Mouse (Mus musculus) thymus, adult 2 months (tissue): ENCODE measurements around the gene Pcsk1n. TPM values are rescaled to one million over a fixed set of nuclear protein-coding genes. Genes with fewer than 3 reads are reported as not detected.

ENCODE experiments used
- DNase-seq: peaks from one replicate; pipeline ENCODE4 v3.0.0; 2021
- H3K27ac ChIP-seq: fragments of 200-500 bp; 2 replicates; pipeline ENCODE4 v1.5.1; 2012; ENCODE audit warnings: low read length, control low read depth; ENCODE audit not compliant: control insufficient read depth, insufficient read depth
- H3K27me3 ChIP-seq: fragments of 200-500 bp; 2 replicates; pipeline ENCODE4 v1.6.1; 2012; ENCODE audit warnings: mild to moderate bottlenecking, low read length, moderate library complexity, mixed read lengths; ENCODE audit not compliant: control insufficient read depth, insufficient read depth
- H3K36me3 ChIP-seq: fragments of 200-500 bp; 2 replicates; pipeline ENCODE4 v1.6.1; 2012; ENCODE audit warnings: mild to moderate bottlenecking, low read length, moderate library complexity; ENCODE audit not compliant: control insufficient read depth, insufficient read depth
- H3K4me1 ChIP-seq: fragments of 200-500 bp; replicated peaks from 2 replicates; pipeline ENCODE4 v1.6.1; 2012; ENCODE audit warnings: low read length; ENCODE audit not compliant: control insufficient read depth, insufficient read depth
- H3K4me3 ChIP-seq: fragments of 200-500 bp; 2 replicates; pipeline ENCODE4 v1.5.1; 2012; ENCODE audit warnings: mild to moderate bottlenecking, low read length, control low read depth, moderate library complexity; ENCODE audit not compliant: control insufficient read depth, insufficient read depth
- CTCF ChIP-seq: fragments of 200-500 bp; IDR thresholded peaks from 2 replicates; pipeline ENCODE4 v1.5.1; 2012; ENCODE audit warnings: mild to moderate bottlenecking, control low read depth, low read length, moderate library complexity, borderline replicate concordance; ENCODE audit not compliant: control insufficient read depth, poor library complexity, insufficient read depth; ENCODE audit errors: extremely low read depth
- POLR2A ChIP-seq: fragments of 200-500 bp; IDR thresholded peaks from 2 replicates; pipeline ENCODE4 v1.6.1; 2012; ENCODE audit warnings: mild to moderate bottlenecking, low read length, control low read depth, moderate library complexity; ENCODE audit not compliant: control insufficient read depth, poor library complexity, insufficient read depth; ENCODE audit errors: extremely low read depth
- WGBS: fragments of 180-500 bp; shearing (Covaris S2); methylation state at CpG from one replicate; pipeline ENCODE4 v1.1.7; 2018; 5-methylcytosine and 5-hydroxymethylcytosine counted together
- polyA plus RNA-seq: library from polyadenylated mRNA; depleted of rRNA; stranded (reverse); fragments of >200 nt; gene quantifications from 2 replicates; pipeline ENCODE4 v1.2.3, GENCODE M21; 2012; rRNA removed

Pcsk1n gene
- polyA plus RNA-seq, 1 experiment, result 0.15 TPM

DNA sequence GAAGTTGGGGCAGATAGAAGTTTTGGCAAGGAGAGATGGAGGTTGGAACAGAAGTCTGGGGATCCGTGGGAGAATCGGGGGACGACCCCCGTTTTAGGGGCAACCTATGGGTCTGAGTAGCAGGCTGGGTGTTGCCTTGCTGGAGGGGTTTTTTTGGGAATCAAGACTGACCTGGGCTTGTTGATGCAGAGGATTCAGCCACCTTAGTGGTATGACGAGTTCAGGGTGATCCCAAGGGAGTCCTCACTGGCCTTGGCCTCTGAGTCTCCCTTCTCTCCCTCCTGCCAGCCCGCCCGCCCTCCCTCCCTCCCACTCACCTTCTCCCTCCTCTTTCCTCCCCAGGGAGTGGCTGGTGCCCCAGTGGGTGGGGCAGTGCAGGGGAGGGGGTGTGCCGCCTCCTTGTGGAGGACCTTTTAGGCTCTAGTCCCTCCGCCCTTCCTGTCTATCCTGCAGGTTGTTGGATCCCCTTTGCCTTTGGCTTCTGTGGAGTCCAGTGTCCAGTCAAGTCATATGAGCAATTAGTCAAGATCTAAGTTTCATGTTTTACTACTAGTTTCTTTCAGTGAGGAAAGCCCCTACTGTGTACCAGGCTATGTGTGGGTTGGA, 48.1 kb downstream of the Pcsk1n start:
- Histone ChIP-seq H3K36me3 (no peaks in the 10 kb centered on the region), H3K27ac (no peak overlapping the region), H3K4me1 (peaks cover 11% of the 10 kb centered on the region), H3K27me3 (no peaks in the 10 kb centered on the region), H3K4me3 (no peak overlapping the region)
- 94% methylated on average over 7 of the region's 9 CpGs for WGBS
- no peak for DNase-seq
- no peak for TF ChIP-seq POLR2A
- TF ChIP-seq CTCF, result no peak

DNA sequence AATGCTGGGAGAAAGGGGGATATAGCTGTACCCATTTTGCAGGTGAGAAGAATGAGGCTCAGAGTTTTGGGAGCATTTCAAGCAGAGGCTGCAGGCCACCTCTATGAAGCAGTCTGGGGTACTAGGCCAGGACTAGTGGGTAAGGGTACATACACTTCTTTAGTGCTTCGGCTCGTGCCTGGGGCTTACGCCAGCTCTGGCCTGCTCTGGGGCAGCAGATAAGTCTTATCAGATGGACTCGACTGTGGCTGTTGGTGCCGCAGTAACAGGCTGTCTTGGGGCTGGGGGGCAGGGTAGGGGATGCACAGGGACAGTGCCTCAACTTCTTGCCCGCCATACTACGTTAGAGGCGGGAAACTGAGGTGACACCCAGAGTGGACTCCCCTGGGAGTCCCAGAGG, 48.6 kb downstream of the Pcsk1n start:
- H3K27me3 ChIP-seq, result no peaks in the 10 kb centered on the region
- 96% methylated on average over 8 of the region's 8 CpGs for WGBS
- no peak overlapping the region for H3K27ac ChIP-seq
- peaks cover 11% of the 10 kb centered on the region for H3K4me1 ChIP-seq
- H3K4me3 ChIP-seq, result no peak overlapping the region
- no peaks in the 10 kb centered on the region for H3K36me3 ChIP-seq
- TF ChIP-seq POLR2A (no peak), CTCF (no peak)
- DNase-seq, result no peak

- H3K4me3 ChIP-seq, result no peak overlapping the region
- H3K36me3 ChIP-seq, result no peaks in the 10 kb centered on the region
- H3K27me3 ChIP-seq, result no peaks in the 10 kb centered on the region
- no peak overlapping the region for H3K27ac ChIP-seq
- DNase-seq, result no peak
- peaks cover 7% of the 10 kb centered on the region for H3K4me1 ChIP-seq
- TF ChIP-seq POLR2A, result no peak
- no peak for TF ChIP-seq CTCF
- WGBS, result 90% methylated on average over 3 of the region's 3 CpGs
Observed at GRCm38 (mm10) chrX:7968899-7969298, 49.3 kb downstream of the Pcsk1n start.

DNA sequence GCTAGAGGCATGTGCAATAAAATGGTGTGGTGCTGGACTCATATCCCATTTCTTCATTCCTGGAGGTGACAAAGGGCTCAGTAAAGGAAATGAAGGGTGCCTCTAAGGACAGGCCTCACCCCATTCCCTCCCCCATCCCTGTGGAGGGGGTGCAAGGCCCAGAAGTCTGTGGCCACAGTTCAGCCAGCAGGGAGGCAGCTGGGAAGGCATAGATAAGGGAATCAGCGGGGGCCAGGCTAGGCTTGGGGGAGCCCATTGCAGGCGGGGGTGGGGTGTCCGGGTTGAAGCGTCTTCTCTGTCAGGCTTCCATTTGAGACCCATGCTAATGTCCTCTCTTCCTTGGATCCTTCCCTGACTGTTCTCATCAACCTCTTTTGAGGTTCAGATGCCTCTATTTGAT, 51.7 kb downstream of the Pcsk1n start:
- DNase-seq, result no peak
- Histone ChIP-seq H3K4me3 (no peak overlapping the region), H3K27me3 (no peaks in the 10 kb centered on the region), H3K27ac (no peak overlapping the region), H3K36me3 (no peaks in the 10 kb centered on the region), H3K4me1 (peaks cover under 1% of the 10 kb centered on the region)
- 89% methylated on average over 4 of the region's 4 CpGs for WGBS
- TF ChIP-seq CTCF (no peak), POLR2A (no peak)

Other genes with a start within 250 kb of the Pcsk1n start
- 144 and 149 TPM in 2 replicates for gene Plp2, start 248.4 kb upstream of the Pcsk1n start, polyA plus RNA-seq
- gene Magix, start 238.6 kb upstream of the Pcsk1n start, polyA plus RNA-seq, result 0.82 and 3.0 TPM in 2 replicates
- gene Gpkow, start 222.7 kb upstream of the Pcsk1n start, polyA plus RNA-seq, result 12.2 and 12.8 TPM in 2 replicates
- gene Wdr45, start 205.5 kb upstream of the Pcsk1n start, polyA plus RNA-seq, result 86.6 and 105 TPM in 2 replicates
- 1.8 and 1.9 TPM in 2 replicates for gene Gm45208, start 197.6 kb upstream of the Pcsk1n start, polyA plus RNA-seq
- 39.9 and 44.4 TPM in 2 replicates for gene Praf2, start 191.4 kb upstream of the Pcsk1n start, polyA plus RNA-seq
- gene Ccdc120, start 168.9 kb upstream of the Pcsk1n start, polyA plus RNA-seq, result 6.8 and 9.3 TPM in 2 replicates
- 26.4 and 29.5 TPM in 2 replicates for gene Tfe3, start 157.3 kb upstream of the Pcsk1n start, polyA plus RNA-seq
- gene Gripap1, start 130.1 kb upstream of the Pcsk1n start, polyA plus RNA-seq, result 68.4 and 73.1 TPM in 2 replicates
- gene Kcnd1, start 97.5 kb upstream of the Pcsk1n start, polyA plus RNA-seq, result 1.1 TPM in 2 replicates
- gene Otud5, start 78.5 kb upstream of the Pcsk1n start, polyA plus RNA-seq, result 112 TPM in 2 replicates
- 53.6 and 54.6 TPM in 2 replicates for gene Pim2, start 41.6 kb upstream of the Pcsk1n start, polyA plus RNA-seq
- gene Slc35a2, start 35.8 kb upstream of the Pcsk1n start, polyA plus RNA-seq, result 81.7 and 100 TPM in 2 replicates
- 101 and 109 TPM in 2 replicates for gene Pqbp1, start 20.6 kb upstream of the Pcsk1n start, polyA plus RNA-seq
- 66.8 and 74.8 TPM in 2 replicates for gene Timm17b, start 20.5 kb upstream of the Pcsk1n start, polyA plus RNA-seq
- gene Gm10491, start 12.0 kb upstream of the Pcsk1n start, polyA plus RNA-seq, result not detected in 2 replicates
- gene Gm10490, start 10.3 kb upstream of the Pcsk1n start, polyA plus RNA-seq, result not detected in 2 replicates
- not detected in 2 replicates for gene Eras, start 8.8 kb downstream of the Pcsk1n start, polyA plus RNA-seq
- 31.0 and 32.0 TPM in 2 replicates for gene Hdac6, start 28.1 kb downstream of the Pcsk1n start, polyA plus RNA-seq
- gene Gata1, start 58.2 kb downstream of the Pcsk1n start, polyA plus RNA-seq, result 2.7 and 2.9 TPM in 2 replicates
- gene Glod5, start 98.7 kb downstream of the Pcsk1n start, polyA plus RNA-seq, result not detected in 2 replicates
- gene Suv39h1, start 154.9 kb downstream of the Pcsk1n start, polyA plus RNA-seq, result 69.4 and 74.6 TPM in 2 replicates
- gene Was, start 170.7 kb downstream of the Pcsk1n start, polyA plus RNA-seq, result 88.5 and 102 TPM in 2 replicates
- 128 and 141 TPM in 2 replicates for gene Wdr13, start 213.1 kb downstream of the Pcsk1n start, polyA plus RNA-seq
- gene Rbm3, start 226.1 kb downstream of the Pcsk1n start, polyA plus RNA-seq, result 220 and 225 TPM in 2 replicates